Mouse (Mus musculus) embryonic stem cell, embryonic (primary cell): ENCODE measurements around the gene Gm20388.

Experiments used
- CTCF ChIA-PET, 4 experiments: fragments of 300-600 bp in 2 of 4; fragments of 350-600 bp in 2 of 4; sonication (Branson Sonifier 250); formaldehyde crosslinking; loops; one replicate each; lab custom pipeline; 2022; ENCODE audit warnings: inconsistent platforms in 2 of 4; lab: Charles Lee
- POLR2A ChIA-PET, 4 experiments: fragments of 300-600 bp in 2 of 4; fragments of 350-600 bp in 2 of 4; sonication (Branson Sonifier 250); formaldehyde crosslinking; loops; one replicate each; lab custom pipeline; 2022; ENCODE audit warnings: antibody characterized with exemption in 4 of 4, inconsistent platforms in 1 of 4; lab: Charles Lee

The Gm20388 gene

DNA sequence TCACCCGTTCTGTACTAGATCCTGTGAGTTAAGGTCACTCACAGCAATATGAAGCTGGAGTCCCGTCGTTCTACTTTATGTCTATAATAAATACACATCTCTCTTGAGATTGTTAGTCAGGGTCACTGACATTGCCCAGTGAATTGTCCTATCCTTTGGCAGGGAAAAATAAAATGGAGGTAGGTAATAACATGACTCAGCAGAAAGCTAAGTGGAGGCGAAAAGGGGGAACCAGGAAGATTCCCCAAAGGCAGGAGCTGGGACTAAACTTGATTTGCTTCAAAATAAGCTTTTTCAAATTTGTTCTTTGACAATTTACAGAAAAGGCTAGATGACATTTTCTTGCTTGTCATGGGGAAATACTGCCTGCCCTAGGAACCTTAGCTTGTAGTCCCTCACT lies 20.7 kb downstream of the Gm20388 start:
- POLR2A ChIA-PET = interaction anchor here in 3 of 4 experiments (1.0 to 8.5 kb wide), 6 partner anchors 8 to 21 kb away, joined by 3 to 86 read pairs (median 5); partner anchors contain the start of genes Gm20388 (in 1 of the 3) and Usp10 (in 1 of the 3)
- CTCF ChIA-PET = interaction anchor here in 3 of 4 experiments (0.6 to 3.1 kb wide), 8 partner anchors 13 to 1384 kb away, joined by 3 to 12 read pairs (median 3); no protein-coding TSS in a partner anchor

DNA sequence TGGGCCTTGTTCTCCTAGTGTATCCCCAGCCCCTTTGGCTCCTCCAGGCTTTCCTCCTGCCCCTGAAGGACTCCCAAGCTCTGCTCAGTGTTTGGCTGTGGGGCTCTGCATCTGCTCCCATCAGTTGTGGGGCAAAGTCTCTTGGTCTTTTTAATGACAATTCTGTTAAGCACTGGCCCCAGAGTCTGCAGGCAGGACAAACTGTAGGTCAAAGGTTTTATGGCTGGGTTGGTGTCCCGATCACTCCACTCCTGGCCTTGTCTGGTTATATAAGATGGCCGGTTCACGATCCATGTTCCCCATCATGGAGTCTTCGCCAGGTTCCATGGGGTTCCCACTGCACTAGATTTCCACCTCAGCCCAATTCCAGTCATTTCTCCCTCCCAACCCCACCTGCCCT lies 23.0 kb downstream of the Gm20388 start:
- POLR2A ChIA-PET = interaction anchor here in 3 of 4 experiments (0.6 to 2.4 kb wide), 6 partner anchors 11 to 304 kb away, joined by 3 to 11 read pairs (median 4); no protein-coding TSS in a partner anchor
- CTCF ChIA-PET = interaction anchor here in 3 of 4 experiments (0.6 to 1.3 kb wide), 5 partner anchors 8 to 288 kb away, joined by 3 to 5 read pairs (median 3); no protein-coding TSS in a partner anchor

DNA sequence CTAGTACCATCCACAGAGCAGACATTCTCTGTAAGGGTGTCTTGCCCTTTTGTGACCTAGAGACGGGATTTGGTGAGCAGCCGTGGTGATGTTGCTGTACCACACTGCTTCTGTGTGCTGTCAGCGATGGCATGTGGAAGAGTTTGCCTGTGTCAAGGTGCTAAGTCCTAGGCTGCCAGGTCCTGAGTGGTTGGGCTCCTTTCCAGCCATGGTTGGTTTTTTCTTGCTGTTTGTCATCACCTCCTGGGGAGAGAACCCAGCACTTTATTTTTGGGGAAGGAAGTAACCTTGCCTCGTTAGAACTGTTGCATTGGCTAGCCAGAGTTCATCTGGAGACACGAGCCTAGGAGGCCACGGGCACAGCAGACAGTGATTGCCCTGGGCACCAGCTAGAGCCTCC lies 24.9 kb downstream of the Gm20388 start:
- CTCF ChIA-PET = interaction anchor here in 1 of 4 experiments (1.0 kb wide), 1 partner anchor 9 kb away, joined by 4 read pairs; no protein-coding TSS in a partner anchor
- POLR2A ChIA-PET = interaction anchor here in 2 of 4 experiments (0.6 to 2.0 kb wide), 4 partner anchors 12 to 159 kb away, joined by 3 to 5 read pairs (median 4); no protein-coding TSS in a partner anchor

DNA sequence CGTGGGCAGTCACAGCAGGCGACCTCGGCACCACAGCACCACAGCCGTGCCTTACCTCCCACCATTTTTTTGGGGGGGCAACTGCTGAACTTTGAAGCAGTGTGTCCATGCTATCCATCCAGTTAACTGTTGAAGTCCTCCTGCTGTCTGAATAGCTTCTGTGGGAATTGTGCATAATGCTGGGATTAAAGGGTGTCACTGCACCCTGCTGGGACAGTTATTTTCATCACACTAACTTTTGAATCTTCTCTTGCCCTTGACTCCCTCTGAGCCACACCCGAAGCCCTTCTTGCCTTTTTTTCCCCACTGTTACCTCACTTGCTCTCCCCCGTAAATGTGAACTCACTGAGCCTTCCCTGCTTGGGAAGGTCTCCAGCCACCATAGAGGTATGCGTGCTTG lies 27.8 kb downstream of the Gm20388 start:
- POLR2A ChIA-PET = interaction anchor here (0.6 to 7.1 kb wide), 7 partner anchors 11 to 231 kb away, joined by 3 to 44 read pairs (median 4); partner anchors contain the start of gene Gm20388 (in 1 of the 4)
- CTCF ChIA-PET = interaction anchor here in 3 of 4 experiments (0.5 to 2.4 kb wide), 6 partner anchors 9 to 34 kb away, joined by 3 to 7 read pairs (median 4); no protein-coding TSS in a partner anchor

DNA sequence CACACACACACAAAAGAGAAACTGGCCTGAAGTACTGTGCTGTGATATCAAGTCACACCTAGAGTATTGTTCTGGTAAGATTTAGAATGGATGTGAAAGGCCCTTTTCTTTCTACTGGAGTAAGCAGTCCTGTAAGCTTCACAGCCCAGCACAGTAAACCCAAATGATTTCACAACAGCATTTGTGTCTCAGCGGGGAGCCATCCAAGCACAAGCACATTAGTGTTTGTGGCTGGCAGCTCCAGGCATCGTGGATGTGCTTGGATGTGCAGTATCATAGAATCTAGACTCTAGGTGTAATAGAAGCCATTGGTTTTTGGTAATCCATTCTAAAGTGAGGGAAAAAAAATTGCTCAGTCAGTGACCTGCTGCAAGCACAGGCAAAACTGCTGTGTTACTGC lies 28.7 kb downstream of the Gm20388 start:
- ChIA-PET POLR2A (interaction anchor here in 3 of 4 experiments (0.6 to 7.1 kb wide), 6 partner anchors 12 to 230 kb away, joined by 3 to 44 read pairs (median 6); no protein-coding TSS in a partner anchor), CTCF (interaction anchor here in 1 of 4 experiments (2.4 kb wide), 1 partner anchor 12 kb away, joined by 7 read pairs; no protein-coding TSS in a partner anchor)

DNA sequence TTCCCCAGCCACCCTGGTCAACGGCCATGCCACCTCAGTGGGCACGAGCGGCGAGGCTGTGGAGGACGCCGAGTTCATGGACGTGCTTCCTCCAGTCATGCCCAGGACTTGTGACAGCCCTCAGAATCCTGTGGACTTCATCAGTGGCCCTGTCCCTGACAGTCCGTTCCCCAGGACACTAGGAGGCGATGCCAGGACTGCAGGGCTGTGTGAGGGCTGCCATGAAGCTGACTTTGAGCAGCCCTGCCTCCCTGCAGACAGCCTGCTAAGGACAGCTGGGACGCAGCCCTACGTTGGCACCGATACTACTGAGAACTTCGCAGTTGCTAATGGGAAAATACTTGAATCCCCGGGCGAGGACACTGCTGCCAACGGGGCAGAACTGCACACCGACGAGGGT lies 30.8 kb downstream of the Gm20388 start:
- CTCF ChIA-PET = no interaction called here
- POLR2A ChIA-PET = interaction anchor here in 1 of 4 experiments (0.9 to 7.1 kb wide), 2 partner anchors 11 to 26 kb away, joined by 3 to 44 read pairs; no protein-coding TSS in a partner anchor

DNA sequence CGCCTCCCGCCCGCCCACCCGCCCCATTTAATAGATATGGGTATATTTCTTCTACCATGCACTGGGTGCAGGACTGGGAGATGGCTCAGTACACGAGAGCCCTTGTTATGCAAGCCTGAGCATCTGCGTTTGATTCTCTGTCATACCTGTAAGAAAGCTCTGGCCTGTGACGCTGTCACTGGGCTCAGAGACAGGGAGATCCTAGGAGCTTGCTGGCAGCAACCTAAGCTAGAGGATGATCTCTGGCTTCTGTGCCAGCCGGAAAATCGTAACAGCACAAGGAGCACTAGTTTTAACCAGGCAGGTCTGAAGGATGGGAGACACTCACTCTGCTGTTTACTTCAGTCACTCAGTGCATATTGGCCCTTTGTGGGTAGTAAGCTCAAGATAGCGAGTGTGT lies 33.0 kb downstream of the Gm20388 start:
- CTCF ChIA-PET = interaction anchor here (0.7 to 5.2 kb wide), 12 partner anchors 10 to 235 kb away, joined by 3 to 27 read pairs (median 4); partner anchors contain the start of gene Tldc1 (in 1 of the 4)

DNA sequence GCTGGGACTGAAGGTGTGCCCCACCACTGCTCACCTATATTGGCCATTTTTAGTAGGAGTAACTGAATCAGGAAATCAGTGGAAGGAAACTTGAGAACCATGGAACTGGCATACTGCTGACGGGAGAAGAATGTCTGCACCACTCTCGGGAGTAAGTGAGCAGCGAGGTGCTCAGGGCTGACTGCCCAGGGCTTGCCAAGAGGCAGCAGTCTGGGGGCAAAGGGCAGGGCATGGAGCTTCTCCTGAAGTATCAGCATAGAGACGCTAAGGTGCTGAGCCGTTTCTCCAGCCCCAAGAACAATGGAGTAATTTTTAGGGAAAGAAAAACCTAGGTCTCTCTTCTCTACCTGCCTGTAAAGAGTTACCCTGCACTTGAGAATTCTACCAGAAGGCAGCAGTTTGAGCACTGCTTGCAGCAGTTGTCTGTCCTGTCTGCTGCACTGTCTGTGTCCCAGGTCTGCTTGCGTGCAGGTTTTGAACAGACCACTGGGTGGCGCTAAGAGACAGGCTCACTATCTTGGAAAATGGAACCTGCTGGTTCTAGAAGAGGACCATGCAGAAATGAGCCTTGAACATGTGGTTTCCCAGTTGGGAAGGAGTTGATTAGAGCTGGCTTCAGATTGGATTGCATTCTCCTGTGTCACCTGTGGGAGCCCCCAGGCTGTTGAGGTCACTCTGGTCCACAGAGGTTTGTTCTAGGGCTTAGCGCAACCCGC lies 33.6 kb downstream of the Gm20388 start:
- POLR2A ChIA-PET = interaction anchor here in 3 of 4 experiments (0.6 to 7.1 kb wide), 12 partner anchors 8 to 316 kb away, joined by 3 to 44 read pairs (median 4); no protein-coding TSS in a partner anchor
- CTCF ChIA-PET = interaction anchor here (0.5 to 5.2 kb wide), 16 partner anchors 9 to 481 kb away, joined by 3 to 27 read pairs (median 4); partner anchors contain the start of gene Tldc1 (in 1 of the 4)

More for the DNA sequence above, 33.0 kb downstream of the Gm20388 start:
- POLR2A ChIA-PET = interaction anchor here in 3 of 4 experiments (0.6 to 7.1 kb wide), 10 partner anchors 9 to 317 kb away, joined by 3 to 44 read pairs (median 4); partner anchors contain the start of genes Gm20388 (in 1 of the 3) and Usp10 (in 1 of the 3)

DNA sequence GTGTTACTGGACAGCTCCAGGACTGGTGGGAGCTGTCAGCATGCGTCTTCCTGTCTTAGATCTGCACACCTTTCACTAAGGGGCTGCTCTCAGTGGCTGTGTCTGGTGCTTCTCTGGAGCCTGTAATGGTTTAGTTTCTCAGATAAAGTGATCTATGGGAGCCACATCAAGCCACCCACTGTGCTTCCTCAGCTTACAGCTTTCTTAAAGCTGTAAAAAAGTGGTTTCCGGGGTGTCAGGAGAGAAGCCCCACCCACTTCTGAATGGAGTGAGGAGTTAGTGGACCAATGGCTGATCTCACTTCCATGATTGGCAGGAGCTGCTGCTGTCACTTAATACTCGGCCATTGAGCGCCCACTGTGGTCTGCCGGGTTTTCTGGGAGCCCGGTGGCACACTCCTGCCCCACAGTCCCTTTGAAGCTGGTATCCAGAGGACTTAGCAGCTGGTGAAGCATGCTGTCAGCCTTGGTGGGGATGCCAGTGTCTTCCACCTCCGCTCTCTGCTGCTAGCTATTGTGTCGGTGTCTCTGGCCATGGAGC lies 35.8 kb downstream of the Gm20388 start:
- CTCF ChIA-PET = interaction anchor here in 2 of 4 experiments (0.7 to 5.2 kb wide), 3 partner anchors 20 to 132 kb away, joined by 3 to 27 read pairs (median 4); no protein-coding TSS in a partner anchor

DNA sequence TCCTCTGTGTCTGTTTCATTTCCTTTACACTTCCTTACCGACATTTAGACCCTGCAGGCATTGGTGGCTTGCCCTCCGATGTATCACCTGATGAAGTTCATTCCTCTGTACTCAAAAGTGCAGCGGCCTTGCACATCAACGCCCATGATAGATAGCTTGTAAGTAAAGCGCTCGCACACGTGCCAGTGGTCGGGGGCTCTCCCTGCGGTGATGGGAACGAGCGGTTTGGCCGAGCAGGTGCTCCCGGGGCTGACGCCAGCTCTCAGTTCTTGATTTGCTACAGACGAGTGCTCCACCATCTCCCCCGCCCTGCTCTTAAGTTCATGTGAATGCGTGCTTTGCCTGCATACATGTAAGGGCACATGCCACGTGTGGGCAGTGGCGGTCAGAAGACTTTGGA lies 37.0 kb downstream of the Gm20388 start:
- POLR2A ChIA-PET = interaction anchor here in 2 of 4 experiments (0.9 to 2.0 kb wide), 7 partner anchors 10 to 27 kb away, joined by 3 to 9 read pairs (median 4); no protein-coding TSS in a partner anchor
- CTCF ChIA-PET = interaction anchor here in 2 of 4 experiments (0.6 to 5.2 kb wide), 9 partner anchors 9 to 230 kb away, joined by 3 to 27 read pairs (median 3); partner anchors contain the start of gene 6430548M08Rik (in 1 of the 2)

More for the DNA sequence above, 35.8 kb downstream of the Gm20388 start:
- POLR2A ChIA-PET = interaction anchor here in 2 of 4 experiments (0.6 to 2.1 kb wide), 10 partner anchors 9 to 36 kb away, joined by 3 to 8 read pairs (median 4); partner anchors contain the start of gene Usp10 (in 1 of the 2)

DNA sequence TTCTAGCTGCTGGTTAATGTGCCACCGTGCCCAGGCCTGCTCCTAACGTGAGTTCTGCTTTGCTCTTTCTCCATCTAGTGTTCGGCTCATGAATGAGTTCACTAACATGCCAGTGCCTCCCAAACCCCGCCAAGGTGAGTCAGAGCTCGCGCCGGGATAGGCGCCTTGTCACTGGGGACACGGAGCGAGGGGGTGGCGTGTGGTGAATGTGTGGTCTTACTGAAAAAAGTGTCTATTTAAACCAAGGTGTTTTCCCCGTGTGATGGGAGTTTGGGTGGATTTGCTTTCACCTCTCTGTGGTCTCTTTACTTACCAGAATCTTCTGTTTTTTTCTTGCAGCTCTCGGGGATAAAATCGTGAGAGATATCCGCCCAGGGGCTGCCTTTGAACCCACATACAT lies 37.7 kb downstream of the Gm20388 start:
- ChIA-PET CTCF (interaction anchor here in 3 of 4 experiments (0.6 to 5.2 kb wide), 9 partner anchors 10 to 641 kb away, joined by 3 to 27 read pairs (median 3); no protein-coding TSS in a partner anchor), POLR2A (interaction anchor here in 2 of 4 experiments (1.0 to 2.7 kb wide), 8 partner anchors 10 to 38 kb away, joined by 3 to 10 read pairs (median 4); partner anchors contain the start of genes Gm20388 (in 1 of the 2) and Usp10 (in 1 of the 2))

DNA sequence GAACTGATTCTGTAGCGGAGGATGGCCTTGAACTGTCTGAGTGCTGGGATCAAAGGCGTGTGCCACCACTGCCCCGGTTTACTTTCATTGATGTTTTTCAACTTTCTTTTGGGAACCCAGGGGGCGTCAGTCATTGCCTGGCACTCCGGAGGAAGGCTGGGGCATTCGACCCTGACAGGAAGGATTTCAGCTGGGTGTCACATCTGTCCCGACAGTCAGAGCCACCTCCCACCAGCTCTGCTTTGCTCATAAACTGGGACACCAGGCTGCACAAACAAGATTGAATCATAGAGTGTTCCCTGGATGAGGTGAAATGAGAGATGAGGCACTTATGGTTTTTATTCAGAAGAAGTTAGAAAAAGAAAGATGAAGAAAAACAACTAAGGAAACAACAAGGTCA lies 41.6 kb downstream of the Gm20388 start:
- POLR2A ChIA-PET = interaction anchor here in 2 of 4 experiments (0.8 to 6.1 kb wide), 5 partner anchors 8 to 42 kb away, joined by 3 to 44 read pairs (median 3); partner anchors contain the start of genes Gm20388 (in 1 of the 2) and Usp10 (in 1 of the 2)

DNA sequence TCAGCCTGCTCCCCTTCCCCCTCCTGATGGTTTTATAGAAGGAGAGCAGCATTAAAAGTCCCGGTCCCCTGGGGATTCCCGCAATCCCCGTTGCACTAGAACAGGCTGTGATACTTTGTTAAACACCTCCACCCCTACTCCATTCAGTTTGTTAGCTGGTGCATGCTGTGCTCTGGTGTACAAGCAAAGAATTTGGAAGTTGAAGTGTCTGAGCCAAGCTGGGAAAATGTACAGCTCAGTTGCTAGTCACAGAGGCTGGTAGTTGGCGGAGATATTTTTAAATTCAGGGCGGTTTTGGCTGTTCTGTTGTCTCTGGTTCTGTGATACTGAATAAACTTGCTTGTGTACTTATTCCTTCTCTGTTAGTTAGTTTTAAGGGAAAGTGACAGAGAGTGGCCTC lies 42.1 kb downstream of the Gm20388 start:
- ChIA-PET CTCF (interaction anchor here in 1 of 4 experiments (1.0 kb wide), 1 partner anchor 29 kb away, joined by 4 read pairs; no protein-coding TSS in a partner anchor), POLR2A (interaction anchor here in 2 of 4 experiments (0.8 to 6.1 kb wide), 4 partner anchors 8 to 37 kb away, joined by 3 to 44 read pairs (median 3); no protein-coding TSS in a partner anchor)

More for the DNA sequence above, 41.6 kb downstream of the Gm20388 start:
- CTCF ChIA-PET = interaction anchor here in 1 of 4 experiments (1.0 kb wide), 1 partner anchor 29 kb away, joined by 4 read pairs; no protein-coding TSS in a partner anchor

DNA sequence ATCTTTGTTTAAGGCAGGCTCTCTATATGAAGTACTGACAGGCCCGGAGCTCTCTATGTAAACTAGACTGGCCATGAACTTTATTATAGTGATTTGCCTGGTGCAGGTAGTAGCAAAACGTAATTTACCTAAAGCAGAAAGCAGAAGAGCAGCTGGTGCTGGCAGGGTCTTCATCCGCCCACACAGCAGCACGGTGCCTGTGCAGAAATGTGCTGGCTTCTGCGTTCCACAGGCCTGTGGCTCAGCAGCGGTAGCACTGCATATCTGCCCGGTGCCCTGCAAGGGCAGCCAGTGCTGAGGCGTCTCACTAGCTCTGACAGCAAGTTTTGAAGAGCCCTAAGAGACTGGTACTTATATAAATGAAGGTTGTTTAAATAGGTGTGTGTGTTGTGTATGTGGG lies 44.7 kb downstream of the Gm20388 start:
- ChIA-PET CTCF (interaction anchor here in 1 of 4 experiments (1.2 kb wide), 1 partner anchor 68 kb away, joined by 3 read pairs; no protein-coding TSS in a partner anchor), POLR2A (interaction anchor here in 1 of 4 experiments (1.4 to 6.1 kb wide), 3 partner anchors 9 to 25 kb away, joined by 3 to 44 read pairs (median 8); no protein-coding TSS in a partner anchor)

DNA sequence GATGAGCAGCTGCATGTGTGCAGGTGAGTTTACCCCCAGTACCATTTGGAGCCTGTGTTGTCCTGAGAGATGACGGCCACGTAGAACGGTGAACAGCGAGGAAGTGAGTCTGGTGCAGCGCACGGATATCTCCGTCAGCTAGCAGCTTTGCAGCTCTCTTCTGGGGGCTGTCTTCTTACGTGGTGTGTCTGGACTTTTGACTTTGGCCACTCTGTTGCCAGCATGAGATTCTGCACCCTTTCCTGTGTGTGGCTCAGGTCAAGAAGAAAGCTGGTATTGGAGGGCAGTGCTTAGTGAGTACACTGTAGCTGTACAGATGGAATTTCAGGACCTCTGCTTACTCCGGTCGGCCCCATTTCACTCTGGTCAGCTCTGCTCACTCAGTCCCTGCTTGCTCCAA lies 47.4 kb downstream of the Gm20388 start:
- ChIA-PET POLR2A (interaction anchor here in 3 of 4 experiments (0.5 to 1.5 kb wide), 9 partner anchors 10 to 203 kb away, joined by 3 to 4 read pairs (median 4); no protein-coding TSS in a partner anchor), CTCF (interaction anchor here in 2 of 4 experiments (0.7 to 1.2 kb wide), 4 partner anchors 10 to 221 kb away, joined by 3 to 4 read pairs (median 3); no protein-coding TSS in a partner anchor)

DNA sequence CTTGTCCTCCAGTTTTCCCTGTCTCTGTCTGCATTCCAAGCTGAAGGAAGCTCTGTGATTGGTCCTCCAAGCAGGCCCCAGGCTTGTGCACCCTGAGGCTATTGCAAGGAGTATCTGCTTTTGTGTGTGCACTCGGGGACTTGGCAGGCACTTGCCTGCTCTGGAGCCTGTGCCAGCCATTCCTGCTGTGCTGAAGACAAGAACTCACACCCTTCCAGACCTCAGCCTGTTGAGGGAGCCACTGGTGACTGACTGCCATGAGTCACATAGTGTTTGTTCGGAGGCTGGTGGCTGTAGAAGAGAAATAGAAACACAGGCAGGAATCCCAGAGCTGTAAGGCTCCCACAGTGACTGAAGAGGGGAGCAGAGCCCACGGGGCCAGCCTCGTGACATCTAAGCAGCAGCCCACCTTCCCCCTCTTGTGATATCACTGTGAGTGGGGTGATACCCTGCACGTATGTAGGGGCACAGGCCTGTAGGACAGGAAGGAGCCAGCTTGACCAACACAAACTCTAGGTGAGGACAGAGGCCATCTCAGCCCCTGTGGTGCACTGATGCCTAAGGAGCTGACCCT lies 50.0 kb downstream of the Gm20388 start:
- ChIA-PET POLR2A (interaction anchor here (0.5 to 2.5 kb wide), 13 partner anchors 9 to 349 kb away, joined by 3 to 10 read pairs (median 3); no protein-coding TSS in a partner anchor), CTCF (interaction anchor here in 2 of 4 experiments (0.9 to 1.8 kb wide), 3 partner anchors 13 to 182 kb away, joined by 3 to 4 read pairs (median 4); partner anchors contain the start of gene Tldc1 (in 1 of the 2))
